Mouse (Mus musculus): Measurements from ENCODE around the gene Cap1. TPM values are rescaled to one million over a fixed set of nuclear protein-coding genes. Genes with fewer than 3 reads are reported as not detected.
"Not testable (repeated sequence)": the region's sequence is repeated elsewhere in the genome, so short reads cannot be mapped to it uniquely, and the experiment has no call there.

Gene Cap1
- polyA plus RNA-seq, 1 experiment from 2014 or later, result 43.1 TPM

GRCm38 (mm10) chr4:122836403-122836775 is 49.5 kb downstream of the Cap1 start:
- Histone ChIP-seq H3K9me3 (no peaks in the 10 kb centered on the region), H3K27me3 (no peaks in the 10 kb centered on the region), H3K27ac (0 out of 2 replicates have a peak overlapping the region, but pooled peaks have one; percentile 3), H3K4me2 (peak overlapping the region; percentile 72), H3K4me3 (replicated peaks) (peak overlapping the region; percentile 74), H3K36me3 (peaks cover 8% of the 10 kb centered on the region; the same call in 1 of the 2 replicates), H3K9ac (replicated peaks) (peak overlapping the region; percentile 79), H3K4me1 (replicated peaks) (peaks cover 15% of the 10 kb centered on the region)
- ATAC-seq (ENCODE audit: insufficient number of reproducible peaks, insufficient read depth, low FRiP score, low TSS enrichment, low read depth), result no peak; the same call in 1 of the 2 replicates
- WGBS, result 0% methylated on average over 7 of the region's 7 CpGs

DNA sequence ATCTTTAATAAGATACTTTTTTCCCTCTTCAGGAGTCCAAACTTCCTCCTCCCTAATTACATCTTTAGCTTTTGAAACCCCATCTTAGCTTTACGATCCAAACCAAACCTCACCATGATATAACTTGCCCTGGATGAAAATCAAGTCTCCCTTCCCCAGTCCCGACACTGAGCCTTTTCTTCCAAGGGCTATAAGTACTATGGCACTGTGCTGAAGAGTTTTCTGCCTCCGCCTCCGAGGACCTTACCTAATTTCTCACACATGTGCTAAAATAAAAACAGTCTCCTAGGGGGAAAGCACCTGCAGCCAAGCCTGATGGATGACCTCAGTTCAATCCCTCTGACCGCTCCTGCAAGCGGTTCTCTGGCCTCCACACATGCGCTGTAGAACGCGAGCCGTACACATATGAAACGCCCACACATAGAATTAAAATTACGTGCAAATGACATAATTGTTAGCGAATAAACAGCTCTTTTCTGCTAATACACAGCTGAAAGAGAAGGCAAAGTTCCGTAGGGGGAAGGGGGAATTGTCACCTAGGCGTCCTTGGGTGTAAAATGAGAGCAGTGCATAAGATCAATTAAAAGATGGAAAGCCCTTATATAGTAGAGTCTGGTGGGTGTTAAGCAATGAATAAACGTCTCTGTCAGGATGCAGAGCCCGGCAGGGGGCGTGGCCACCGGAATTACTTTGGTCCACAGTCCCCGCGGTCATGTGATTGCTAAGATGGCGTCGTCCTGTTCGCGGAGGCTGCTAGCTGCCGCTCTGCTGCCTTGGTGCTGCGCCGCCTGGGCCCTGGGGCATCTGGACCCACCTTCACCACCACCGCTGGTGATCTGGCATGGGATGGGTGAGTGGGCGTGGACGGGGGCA is 50.1 kb downstream of the Cap1 start, which contains the start of gene Ppt1:
Gene Ppt1 (plus strand): TSS at position 713 of the 873 bp plus-strand sequence.
- 4% methylated on average over 31 of the region's 31 CpGs for WGBS
- Histone ChIP-seq H3K27ac (peak within 1 kb of the TSS; percentile 3; the same call in 1 of the 2 replicates), H3K27me3 (no peaks in the 10 kb centered on the region), H3K4me2 (peak within 1 kb of the TSS; percentile 72), H3K9ac (replicated peaks) (peak within 1 kb of the TSS; percentile 79), H3K4me1 (replicated peaks) (peaks cover 15% of the 10 kb centered on the region), H3K9me3 (no peaks in the 10 kb centered on the region), H3K36me3 (0 out of 2 replicates have a peak, but pooled peaks cover 2% of the 10 kb centered on the region), H3K4me3 (replicated peaks) (peak within 1 kb of the TSS; percentile 74)
- ATAC-seq (ENCODE audit: insufficient number of reproducible peaks, insufficient read depth, low FRiP score, low TSS enrichment, low read depth), result peak; percentile 87

- 83% methylated on average over 1 of the region's 1 CpGs for WGBS
- H3K4me3 ChIP-seq (replicated peaks), result no peak overlapping the region
Observed at GRCm38 (mm10) chr4:122831888-122832287, 54.0 kb downstream of the Cap1 start.

GRCm38 (mm10) chr4:122829339-122829738 is 56.5 kb downstream of the Cap1 start:
- Histone ChIP-seq H3K9ac (replicated peaks) (no peak overlapping the region), H3K27me3 (no peaks in the 10 kb centered on the region), H3K4me2 (no peak overlapping the region), H3K9me3 (no peaks in the 10 kb centered on the region), H3K27ac (no peak overlapping the region), H3K4me3 (replicated peaks) (no peak overlapping the region), H3K36me3 (no peaks in the 10 kb centered on the region), H3K4me1 (replicated peaks) (no peaks in the 10 kb centered on the region)
- 88% methylated on average over 6 of the region's 6 CpGs for WGBS
- ATAC-seq (ENCODE audit: insufficient number of reproducible peaks, insufficient read depth, low FRiP score, low TSS enrichment, low read depth), result no peak

More at GRCm38 (mm10) chr4:122831888-122832287, 54.0 kb downstream of the Cap1 start:
- ATAC-seq (ENCODE audit: insufficient number of reproducible peaks, insufficient read depth, low FRiP score, low TSS enrichment, low read depth), result no peak
- Histone ChIP-seq H3K4me2 (no peak overlapping the region), H3K27ac (no peak overlapping the region), H3K27me3 (no peaks in the 10 kb centered on the region), H3K36me3 (no peaks in the 10 kb centered on the region), H3K4me1 (replicated peaks) (peaks cover 13% of the 10 kb centered on the region), H3K9ac (replicated peaks) (no peak overlapping the region), H3K9me3 (no peaks in the 10 kb centered on the region)

DNA sequence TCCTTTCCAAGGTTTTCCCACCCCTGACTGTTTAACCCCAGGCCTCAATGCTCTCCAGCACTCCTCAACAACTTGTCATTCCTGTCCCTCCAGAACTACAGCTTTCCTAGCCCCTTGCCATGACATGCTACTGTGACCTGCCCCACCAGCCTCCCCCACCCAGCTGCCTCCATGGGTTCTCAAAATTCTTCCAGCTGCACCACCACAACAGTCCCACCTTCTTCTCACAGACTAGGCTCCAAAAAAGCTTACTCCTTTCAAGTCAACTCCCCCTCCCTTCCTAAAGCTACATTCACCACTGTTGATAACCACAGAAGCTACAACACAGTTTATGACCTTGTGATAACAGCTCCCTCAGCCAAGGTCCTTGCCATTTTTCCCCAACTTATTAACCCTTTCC is 58.2 kb downstream of the Cap1 start:
- H3K4me3 ChIP-seq (replicated peaks), result no peak overlapping the region

GRCm38 (mm10) chr4:122820941-122821340 is 64.9 kb downstream of the Cap1 start:
- not testable (repeated sequence) for ATAC-seq (ENCODE audit: insufficient number of reproducible peaks, insufficient read depth, low FRiP score, low TSS enrichment, low read depth); H3K27ac ChIP-seq; H3K4me3 ChIP-seq (replicated peaks); H3K9ac ChIP-seq (replicated peaks); H3K9me3 ChIP-seq; H3K4me1 ChIP-seq (replicated peaks); H3K36me3 ChIP-seq; H3K27me3 ChIP-seq; H3K4me2 ChIP-seq
- 18% methylated on average over 10 of the region's 10 CpGs for WGBS

More for the DNA sequence above, 58.2 kb downstream of the Cap1 start:
- Histone ChIP-seq H3K36me3 (no peaks in the 10 kb centered on the region), H3K4me1 (replicated peaks) (no peaks in the 10 kb centered on the region), H3K9ac (replicated peaks) (no peak overlapping the region), H3K4me2 (no peak overlapping the region), H3K27ac (no peak overlapping the region), H3K9me3 (no peaks in the 10 kb centered on the region), H3K27me3 (no peaks in the 10 kb centered on the region)
- no peak for ATAC-seq (ENCODE audit: insufficient number of reproducible peaks, insufficient read depth, low FRiP score, low TSS enrichment, low read depth)

- peaks cover 3% of the 10 kb centered on the region; the same call in 1 of the 2 replicates for H3K27me3 ChIP-seq
- no peaks in the 10 kb centered on the region for H3K4me1 ChIP-seq (replicated peaks)
- H3K9me3 ChIP-seq, result no peaks in the 10 kb centered on the region
- no peaks in the 10 kb centered on the region for H3K36me3 ChIP-seq
- H3K4me2 ChIP-seq, result no peak overlapping the region
- H3K27ac ChIP-seq, result no peak overlapping the region
- no peak overlapping the region for H3K4me3 ChIP-seq (replicated peaks)
- no peak for ATAC-seq (ENCODE audit: insufficient number of reproducible peaks, insufficient read depth, low FRiP score, low TSS enrichment, low read depth)
- no peak overlapping the region for H3K9ac ChIP-seq (replicated peaks)
- 69% methylated on average over 1 of the region's 1 CpGs for WGBS
Observed at GRCm38 (mm10) chr4:122816202-122816601, 69.7 kb downstream of the Cap1 start.

DNA sequence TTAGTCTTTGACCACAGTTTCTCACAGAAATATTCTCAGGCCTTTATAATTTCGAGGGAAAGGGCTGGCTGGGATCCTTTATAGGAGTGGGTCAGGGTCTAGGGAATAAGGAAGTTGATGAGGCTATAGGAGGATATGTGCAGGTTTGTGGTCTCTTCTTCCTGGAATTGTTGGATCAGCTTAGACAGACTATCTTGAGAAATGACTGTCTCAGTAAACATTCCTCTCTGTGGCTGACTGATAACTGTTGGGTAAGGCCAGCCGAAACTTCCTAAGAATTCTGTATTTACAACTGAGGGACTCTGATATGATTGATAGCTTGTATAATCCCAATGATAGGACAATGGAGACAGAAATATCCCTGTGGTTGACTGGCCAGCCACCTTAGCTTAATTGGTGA is 74.0 kb downstream of the Cap1 start:
- 68% methylated on average over 2 of the region's 2 CpGs for WGBS
- Histone ChIP-seq H3K36me3 (no peaks in the 10 kb centered on the region), H3K27ac (no peak overlapping the region), H3K27me3 (no peaks in the 10 kb centered on the region), H3K4me2 (no peak overlapping the region), H3K9ac (replicated peaks) (no peak overlapping the region), H3K4me1 (replicated peaks) (no peaks in the 10 kb centered on the region), H3K9me3 (no peaks in the 10 kb centered on the region), H3K4me3 (replicated peaks) (no peak overlapping the region)
- no peak for ATAC-seq (ENCODE audit: insufficient number of reproducible peaks, insufficient read depth, low FRiP score, low TSS enrichment, low read depth)

GRCm38 (mm10) chr4:122811180-122811579 is 74.7 kb downstream of the Cap1 start:
- Histone ChIP-seq H3K36me3 (no peaks in the 10 kb centered on the region), H3K9ac (replicated peaks) (no peak overlapping the region), H3K4me3 (replicated peaks) (no peak overlapping the region), H3K4me1 (replicated peaks) (no peaks in the 10 kb centered on the region), H3K4me2 (no peak overlapping the region), H3K27ac (no peak overlapping the region), H3K27me3 (no peaks in the 10 kb centered on the region), H3K9me3 (no peaks in the 10 kb centered on the region)
- ATAC-seq (ENCODE audit: insufficient number of reproducible peaks, insufficient read depth, low FRiP score, low TSS enrichment, low read depth), result no peak
- WGBS, result 73% methylated on average over 1 of the region's 1 CpGs
